Mouse (Mus musculus) CD4-positive, CD25-positive, alpha-beta regulatory T cell, adult 4 months (primary cell): ENCODE measurements around the gene Bbx. TPM values are rescaled to one million over a fixed set of nuclear protein-coding genes. Genes with fewer than 3 reads are reported as not detected.
A peak's percentile ranks its signal among the peaks of the same experiment; 100 is the strongest.

ENCODE experiments used
- ATAC-seq: one replicate; pipeline ENCODE4 v1.8.0; 2017
- polyA plus RNA-seq, 2 experiments: library from polyadenylated mRNA; unstranded; fragments of 100-300 nt; shearing (Covaris generic); gene quantifications; one replicate each; pipeline ENCODE4 v1.2.1; 2017

The Bbx gene
- polyA plus RNA-seq, 2 experiments from 2014 or later = 54.7 to 65.5 TPM

GRCm38 (mm10) chr16:50395928-50396612, 36.1 kb downstream of the Bbx start:
- peak; percentile 59 for ATAC-seq

- ATAC-seq = no peak
These were observed 43.7 kb downstream of the Bbx start for GRCm38 (mm10) chr16:50388499-50388898.

GRCm38 (mm10) chr16:50383541-50383940, 48.6 kb downstream of the Bbx start:
- no peak for ATAC-seq

- ATAC-seq = no peak
These were observed 50.8 kb downstream of the Bbx start for GRCm38 (mm10) chr16:50381351-50381746.

GRCm38 (mm10) chr16:50380682-50381350, 51.4 kb downstream of the Bbx start:
- peak; percentile 97 for ATAC-seq

- ATAC-seq = no peak
These were observed 52.0 kb downstream of the Bbx start for GRCm38 (mm10) chr16:50380232-50380631.

- ATAC-seq = peak; percentile 67
These were observed 57.6 kb downstream of the Bbx start for GRCm38 (mm10) chr16:50374611-50375010.

- ATAC-seq = no peak
These were observed 58.5 kb downstream of the Bbx start for GRCm38 (mm10) chr16:50373685-50374084.

GRCm38 (mm10) chr16:50372543-50372942, 59.6 kb downstream of the Bbx start:
- ATAC-seq = peak; percentile 88

- no peak for ATAC-seq
These were observed 60.7 kb downstream of the Bbx start for GRCm38 (mm10) chr16:50371460-50371859.

- ATAC-seq = no peak
These were observed 61.8 kb downstream of the Bbx start for GRCm38 (mm10) chr16:50370423-50370822.

- ATAC-seq = no peak
These were observed 65.6 kb downstream of the Bbx start for GRCm38 (mm10) chr16:50366556-50366955.

- peak; percentile 93 for ATAC-seq
These were observed 67.8 kb downstream of the Bbx start for GRCm38 (mm10) chr16:50364189-50365059.

GRCm38 (mm10) chr16:50363443-50364188, 68.6 kb downstream of the Bbx start:
- peak; percentile 68 for ATAC-seq

- ATAC-seq = no peak
These were observed 71.6 kb downstream of the Bbx start for GRCm38 (mm10) chr16:50360631-50361030.

GRCm38 (mm10) chr16:50329684-50330083, 102.5 kb downstream of the Bbx start:
- no peak for ATAC-seq

GRCm38 (mm10) chr16:50324746-50325145, 107.4 kb downstream of the Bbx start:
- ATAC-seq = no peak

GRCm38 (mm10) chr16:50324292-50324691, 107.9 kb downstream of the Bbx start:
- no peak for ATAC-seq

- no peak for ATAC-seq
These were observed 110.8 kb downstream of the Bbx start for GRCm38 (mm10) chr16:50321368-50321767.

- ATAC-seq = no peak
These were observed 113.9 kb downstream of the Bbx start for GRCm38 (mm10) chr16:50318255-50318654.

- peak; percentile 81 for ATAC-seq
These were observed 116.7 kb downstream of the Bbx start for GRCm38 (mm10) chr16:50315349-50315969.

GRCm38 (mm10) chr16:50311588-50311987, 120.6 kb downstream of the Bbx start:
- ATAC-seq = no peak
